Mouse (Mus musculus) C2C12 (cell line): ENCODE results near the gene Hist1h1d. TPM values are rescaled to one million over a fixed set of nuclear protein-coding genes. Genes with fewer than 3 reads are reported as not detected.

Experiments used
- H3K27me3 ChIP-seq: one replicate; pipeline ENCODE4 v1.6.1; 2011; ENCODE audit not compliant: control insufficient read depth, insufficient read depth, insufficient read length
- H3K36me3 ChIP-seq: one replicate; pipeline ENCODE4 v1.6.1; 2011; ENCODE audit not compliant: control insufficient read depth, insufficient read depth
- H3K4me3 ChIP-seq: one replicate; pipeline ENCODE4 v1.5.1; 2011; ENCODE audit warnings: mild to moderate bottlenecking, control low read depth; ENCODE audit not compliant: poor library complexity, insufficient read depth, severe bottlenecking
- H3K79me2 ChIP-seq: one replicate; pipeline ENCODE4 v1.6.1; 2011; ENCODE audit not compliant: control insufficient read depth, insufficient read depth
- H3K79me3 ChIP-seq: one replicate; pipeline ENCODE4 v1.6.1; 2011; ENCODE audit warnings: low read depth, control low read depth
- H3ac ChIP-seq: one replicate; pipeline ENCODE3; 2011; ENCODE audit warnings: low read depth; ENCODE audit not compliant: control insufficient read depth, insufficient read length
- CEBPB ChIP-seq: IDR thresholded peaks from one replicate; pipeline ENCODE4 v1.6.1; 2011; ENCODE audit warnings: low read depth, mild to moderate bottlenecking, control low read depth, moderate library complexity
- CTCF ChIP-seq: IDR thresholded peaks from one replicate; pipeline ENCODE4 v1.5.1; 2011; ENCODE audit not compliant: control insufficient read depth, insufficient read depth, insufficient read length
- FOSL1 ChIP-seq: IDR thresholded peaks from one replicate; pipeline ENCODE4 v1.8.0; 2011; ENCODE audit warnings: mild to moderate bottlenecking, low read length; ENCODE audit not compliant: poor library complexity, insufficient read depth, severe bottlenecking
- MAX ChIP-seq: IDR thresholded peaks from one replicate; pipeline ENCODE4 v1.6.1; 2011; ENCODE audit warnings: mild to moderate bottlenecking, control low read depth
- MYOD1 ChIP-seq: IDR thresholded peaks from one replicate; pipeline ENCODE4 v1.6.1; 2011; ENCODE audit warnings: low read depth; ENCODE audit not compliant: control insufficient read depth, insufficient read length
- MYOG ChIP-seq: IDR thresholded peaks from one replicate; pipeline ENCODE4 v1.6.1; 2011; ENCODE audit not compliant: control insufficient read depth, insufficient read length; ENCODE audit errors: extremely low read depth
- USF1 ChIP-seq: IDR thresholded peaks from one replicate; pipeline ENCODE4 v1.6.1; 2011; ENCODE audit warnings: low read depth, mild to moderate bottlenecking, control low read depth, moderate library complexity
- polyA plus RNA-seq: library from polyadenylated mRNA; unstranded; fragments of >200 nt; fragmentation: generic; extraction: Trizol; gene quantifications from one replicate; pipeline ENCODE4 v1.2.1, GENCODE M21; 2012; ENCODE audit warnings: missing spikeins

Hist1h1d gene
- polyA plus RNA-seq, 1 experiment: 0.25 TPM

GRCm38 (mm10) chr13:23576351-23576881 is 23.4 kb downstream of the Hist1h1d start:
- Histone ChIP-seq H3K4me3 (peak overlapping the region; percentile 35), H3K79me2 (no peaks in the 10 kb centered on the region)
- TF ChIP-seq MAX (no peak), MYOD1 (no peak), MYOG (no peak), CEBPB (no peak), FOSL1 (no peak), CTCF (no peak), USF1 (no peak)

DNA sequence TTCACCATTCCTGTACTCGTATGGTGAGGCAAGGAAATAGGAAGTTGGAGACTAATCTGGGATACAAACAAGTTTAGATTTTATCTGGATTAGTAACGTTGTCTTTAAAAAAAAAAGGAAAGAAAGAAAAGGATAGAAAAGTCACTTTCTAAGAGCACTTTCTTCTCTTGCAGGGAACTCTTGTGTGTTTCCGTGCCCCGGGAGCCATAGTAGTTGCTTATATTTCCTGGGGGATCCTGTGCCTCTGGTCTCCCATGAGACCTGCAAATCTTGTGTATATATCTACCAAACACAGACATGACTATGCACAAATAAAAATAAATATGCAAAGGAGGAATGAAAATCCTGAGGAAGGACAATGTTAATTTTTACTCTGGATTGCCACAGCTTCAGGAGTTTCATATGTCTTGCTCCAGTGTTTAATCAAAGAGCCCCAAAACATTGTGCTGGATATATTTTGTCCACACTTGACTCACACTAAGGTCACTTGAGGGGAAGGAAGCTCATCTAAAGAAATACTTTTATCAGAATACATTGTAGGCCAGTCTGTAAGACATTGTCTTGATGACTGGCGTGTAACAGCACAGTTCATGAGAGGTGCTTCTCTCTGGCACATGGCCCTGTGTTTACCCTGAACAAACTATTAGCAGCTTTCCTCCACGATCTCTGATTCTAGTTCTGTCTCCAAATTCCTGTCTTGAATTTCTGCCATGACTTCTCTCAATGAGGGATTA is 24.0 kb downstream of the Hist1h1d start:
- H3K27me3 ChIP-seq: no peaks in the 10 kb centered on the region

More at GRCm38 (mm10) chr13:23576351-23576881, 23.4 kb downstream of the Hist1h1d start:
- no peaks in the 10 kb centered on the region for H3K27me3 ChIP-seq
- H3K79me3 ChIP-seq: no peaks in the 10 kb centered on the region
- H3ac ChIP-seq: peak overlapping the region; percentile 55
- H3K36me3 ChIP-seq: no peaks in the 10 kb centered on the region

DNA sequence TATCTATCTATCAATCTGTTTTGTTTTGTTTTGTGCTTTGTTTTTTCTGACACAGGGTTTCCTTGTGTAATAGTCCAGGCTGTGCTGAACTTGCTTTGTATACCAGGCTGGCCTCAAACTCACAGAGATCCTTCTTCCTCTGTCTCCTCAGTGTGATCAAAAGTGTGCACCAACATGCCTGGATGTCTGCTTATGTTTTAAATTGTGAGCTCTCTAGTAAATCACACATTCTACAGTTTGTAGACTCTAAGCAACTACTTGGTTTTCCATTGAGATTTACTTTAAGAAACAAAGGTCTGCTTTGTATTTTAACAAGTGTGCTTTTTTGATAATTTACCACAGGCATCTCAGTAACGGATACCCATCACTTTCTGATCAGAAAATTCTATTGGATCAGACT is 24.8 kb downstream of the Hist1h1d start:
- H3K79me2 ChIP-seq: no peaks in the 10 kb centered on the region
- no peak overlapping the region for H3ac ChIP-seq
- H3K36me3 ChIP-seq: no peaks in the 10 kb centered on the region
- H3K4me3 ChIP-seq: no peak overlapping the region
- H3K79me3 ChIP-seq: no peaks in the 10 kb centered on the region
- TF ChIP-seq USF1: no peak
- TF ChIP-seq MYOD1: no peak
- no peak for TF ChIP-seq CTCF
- no peak for TF ChIP-seq MYOG
- no peaks in the 10 kb centered on the region for H3K27me3 ChIP-seq

More for the DNA sequence above, 24.0 kb downstream of the Hist1h1d start:
- Histone ChIP-seq H3K4me3 (peak overlapping the region; percentile 35), H3K36me3 (no peaks in the 10 kb centered on the region), H3K79me3 (no peaks in the 10 kb centered on the region), H3K79me2 (no peaks in the 10 kb centered on the region), H3ac (peak overlapping the region; percentile 55)
- TF ChIP-seq CEBPB (no peak), CTCF (no peak), MAX (no peak), MYOD1 (no peak), USF1 (no peak), FOSL1 (no peak), MYOG (no peak)

GRCm38 (mm10) chr13:23581408-23582218 is 28.6 kb downstream of the Hist1h1d start, which contains the start of gene Hist1h4d:
TSS of gene Hist1h4d (plus strand) at chr13:23581598.
- no peak for TF ChIP-seq MYOG
- no peak for TF ChIP-seq MYOD1
- no peak for TF ChIP-seq CTCF
- TF ChIP-seq MAX: peak; percentile 44
- TF ChIP-seq USF1: no peak
- TF ChIP-seq FOSL1: no peak
- TF ChIP-seq CEBPB: peak; percentile 51
- Histone ChIP-seq H3K79me2 (no peaks in the 10 kb centered on the region), H3ac (peak within 1 kb of the TSS; percentile 59)

DNA sequence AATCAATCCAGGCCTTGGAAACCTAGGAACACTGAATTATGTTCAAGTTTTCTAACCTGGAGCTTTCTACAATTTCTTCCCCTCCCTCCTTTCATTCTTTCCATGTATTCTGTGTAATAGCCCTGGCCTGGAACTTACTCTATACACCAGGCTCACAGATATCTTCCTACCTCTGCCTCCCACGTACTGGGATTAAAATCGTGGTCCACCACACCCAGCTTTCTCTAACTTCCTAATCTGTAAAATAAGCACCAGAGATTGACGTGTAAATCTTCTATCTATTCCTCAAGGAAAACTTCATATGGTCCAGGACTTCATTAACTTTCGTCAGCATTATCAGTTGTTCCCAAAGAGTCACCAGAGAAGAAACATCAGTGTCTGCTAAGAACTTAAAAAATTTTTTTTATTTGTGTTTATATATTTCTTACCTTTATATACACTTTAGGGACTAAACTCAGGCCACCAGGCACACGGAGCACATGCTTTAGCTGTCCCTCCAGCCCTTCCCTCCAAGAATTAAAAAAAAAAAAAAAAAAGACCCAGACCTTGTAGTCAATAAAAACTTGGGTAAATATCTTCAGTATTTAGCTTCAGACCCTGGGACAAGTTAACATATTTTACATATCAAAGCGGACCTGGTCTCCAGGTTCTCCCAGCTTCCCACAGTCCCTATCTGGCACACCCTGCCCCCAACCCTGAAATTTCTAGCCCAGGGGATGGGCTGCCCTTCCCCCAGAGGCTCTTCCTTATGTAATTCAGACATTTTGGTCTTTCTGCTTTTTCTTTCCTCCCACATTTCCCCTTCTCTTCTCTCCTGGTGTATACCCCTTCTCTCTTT is 29.4 kb downstream of the Hist1h1d start:
- Histone ChIP-seq H3K79me3 (no peaks in the 10 kb centered on the region), H3ac (no peak overlapping the region), H3K79me2 (no peaks in the 10 kb centered on the region), H3K36me3 (no peaks in the 10 kb centered on the region), H3K4me3 (peak overlapping the region; percentile 22), H3K27me3 (no peaks in the 10 kb centered on the region)
- TF ChIP-seq CEBPB (no peak), FOSL1 (no peak), CTCF (no peak), MYOD1 (no peak), MYOG (no peak), USF1 (no peak), MAX (no peak)

More at GRCm38 (mm10) chr13:23581408-23582218, 28.6 kb downstream of the Hist1h1d start, which contains the start of gene Hist1h4d:
- Histone ChIP-seq H3K36me3 (no peaks in the 10 kb centered on the region), H3K79me3 (no peaks in the 10 kb centered on the region), H3K4me3 (peak within 1 kb of the TSS; percentile 22), H3K27me3 (no peaks in the 10 kb centered on the region)
